Mouse (Mus musculus) stomach, postnatal 0 days (tissue): Measurements from ENCODE around the gene Asb6.

Experiments
- CTCF ChIP-seq: IDR thresholded peaks from 2 replicates; pipeline ENCODE4 v1.5.1; 2016; ENCODE audit warnings: antibody characterized with exemption, low read depth, mild to moderate bottlenecking, moderate library complexity
- EP300 ChIP-seq: optimal IDR thresholded peaks from 2 replicates; pipeline ENCODE3; 2016; ENCODE audit warnings: antibody characterized with exemption

- TF ChIP-seq CTCF (no peak), EP300 (no peak)
These were observed 38.1 kb downstream of the Asb6 start for GRCm38 (mm10) chr2:30792061-30792460.
